29 mouse cellular contexts compared by ENCODE assay signal in genomic region chr11:30113631-30114030, GRCm38 (mm10).
"Had no signal": no experiment of that assay in that cellular context is flagged by ENCODE, and none has a peak within 500 bp of the region (broad histone marks: within the 10 kb centered on the region; RNA-seq: fewer than 3 reads in every experiment).

No protein-coding gene starts in this region.

- DNase-seq: gastrocnemius, postnatal 14 days; gastrocnemius, postnatal 36 days; heart, adult 2 months; heart, postnatal 10 days; heart, postnatal 4 days; kidney, adult 11 months; kidney, adult 2 months; kidney, adult 9 months; kidney, postnatal 14 days; kidney, postnatal 36 days; layer of hippocampus, adult 9-11 months; layer of hippocampus, postnatal 36 days; liver; liver, embryonic 13.5 days; liver, postnatal 0 days had no signal

- H3K27ac ChIP-seq: heart, adult 2 months; hindbrain, embryonic 10.5 days; hindbrain, embryonic 12.5 days; hindbrain, embryonic 14.5 days; kidney, embryonic 15.5 days; kidney, postnatal 0 days; left cerebral cortex, adult 2 months; limb, embryonic 10.5 days; limb, embryonic 12.5 days; liver, embryonic 13.5 days; liver, embryonic 15.5 days had no signal

- H3K4me1 ChIP-seq: heart, embryonic 12.5 days; hindbrain, embryonic 10.5 days; hindbrain, embryonic 12.5 days; kidney, embryonic 15.5 days; limb, embryonic 10.5 days; limb, embryonic 12.5 days; liver, embryonic 13.5 days; liver, embryonic 15.5 days had no signal

- H3K27me3 ChIP-seq: heart, embryonic 12.5 days; hindbrain, embryonic 12.5 days; kidney, embryonic 15.5 days; limb, embryonic 12.5 days; liver, embryonic 13.5 days; liver, embryonic 15.5 days had no signal

- H3K4me2 ChIP-seq: heart, embryonic 12.5 days; hindbrain, embryonic 12.5 days; hindbrain, embryonic 14.5 days; kidney, embryonic 15.5 days; limb, embryonic 12.5 days; liver, embryonic 11.5 days; liver, embryonic 13.5 days; liver, embryonic 15.5 days had no signal

- H3K4me3 ChIP-seq: heart, adult 2 months; heart, embryonic 12.5 days; hindbrain, embryonic 10.5 days; hindbrain, embryonic 12.5 days; kidney, embryonic 15.5 days; left cerebral cortex, adult 2 months; limb, embryonic 10.5 days; limb, embryonic 12.5 days; liver, embryonic 13.5 days; liver, embryonic 15.5 days had no signal

- ATAC-seq: hindbrain, embryonic 16.5 days; inflammation-experienced regulatory T-cells, adult 6 months; intestine, embryonic 16.5 days; liver, postnatal 0 days had no signal

- H3K9ac ChIP-seq: heart, embryonic 12.5 days; hindbrain, embryonic 12.5 days; hindbrain, embryonic 14.5 days; kidney, embryonic 15.5 days; limb, embryonic 12.5 days; liver, embryonic 13.5 days; liver, embryonic 15.5 days; liver, postnatal 0 days had no signal

- H3K9me3 ChIP-seq: heart, embryonic 12.5 days; hindbrain, embryonic 10.5 days; hindbrain, embryonic 12.5 days; kidney, embryonic 15.5 days; limb, embryonic 10.5 days; limb, embryonic 12.5 days; liver, embryonic 13.5 days; liver, embryonic 15.5 days had no signal
